Comparison of ENCODE assay signal across 11 mouse cellular contexts in genomic region chr3:57287854-57288720, GRCm38 (mm10). TPM values are rescaled to one million over a fixed set of nuclear protein-coding genes. Genes with fewer than 3 reads are reported as not detected.
A peak's percentile ranks its signal among the peaks of the same experiment; 100 is the strongest.
DNase-seq lines count a peak whose midpoint lies in the region; ATAC-seq and TF ChIP-seq lines count a peak whose summit lies in the region.
"Had no signal": no experiment of that assay in that cellular context is flagged by ENCODE, and none has a peak within 500 bp of the region (broad histone marks: within the 10 kb centered on the region; RNA-seq: fewer than 3 reads in every experiment).

No protein-coding gene starts in this region.

- no peak overlapping the region for H3K4me2 ChIP-seq in lung, embryonic 15.5 days
- H3K4me2 ChIP-seq in heart, embryonic 12.5 days: no peak overlapping the region
- H3K4me2 ChIP-seq in neural tube, embryonic 15.5 days: no peak overlapping the region

- no peaks in the 10 kb centered on the region for H3K27me3 ChIP-seq in heart, adult 2 months (ENCODE audit: control insufficient read depth, insufficient read depth, low read length)
- H3K27me3 ChIP-seq in heart, embryonic 10.5 days (ENCODE audit: insufficient read depth, poor library complexity, severe bottlenecking): no peaks in the 10 kb centered on the region
- no peaks in the 10 kb centered on the region for H3K27me3 ChIP-seq in lung, embryonic 15.5 days
- H3K27me3 ChIP-seq in heart, embryonic 12.5 days (replicated peaks): no peaks in the 10 kb centered on the region
- H3K27me3 ChIP-seq in neural tube, embryonic 15.5 days (replicated peaks): no peaks in the 10 kb centered on the region

- no peaks in the 10 kb centered on the region for H3K9me3 ChIP-seq in heart, embryonic 10.5 days
- H3K9me3 ChIP-seq in lung, embryonic 15.5 days: no peaks in the 10 kb centered on the region
- H3K9me3 ChIP-seq in heart, embryonic 12.5 days (replicated peaks): no peaks in the 10 kb centered on the region
- no peaks in the 10 kb centered on the region for H3K9me3 ChIP-seq in neural tube, embryonic 15.5 days (replicated peaks)

- no peak for TF ChIP-seq EP300 in heart, adult 2 months (IDR thresholded peaks at IDR 0.05; ENCODE audit: insufficient read depth, low read depth, low read length)

- no peaks in the 10 kb centered on the region for H3K79me2 ChIP-seq in heart, adult 2 months (replicated peaks; ENCODE audit: control insufficient read depth, insufficient read depth, low read length)

- no peak for ATAC-seq in lung, embryonic 15.5 days (ENCODE audit: borderline replicate concordance, extremely low read depth, low FRiP score, low TSS enrichment)
- ATAC-seq in heart, embryonic 12.5 days (ENCODE audit: insufficient number of reproducible peaks, low FRiP score): peak; percentile 55; the same call in 1 of the 2 replicates
- ATAC-seq in neural tube, embryonic 15.5 days (ENCODE audit: low FRiP score): no peak
- ATAC-seq: activated CD4-positive, CD25-positive, alpha-beta regulatory T cell, adult 4 months had no signal

- peaks cover 60% of the 10 kb centered on the region for H3K36me3 ChIP-seq in heart, adult 2 months (ENCODE audit: control insufficient read depth, insufficient read depth, low read length)
- no peaks in the 10 kb centered on the region for H3K36me3 ChIP-seq in heart, embryonic 10.5 days
- H3K36me3 ChIP-seq in lung, embryonic 15.5 days: no peaks in the 10 kb centered on the region
- no peaks in the 10 kb centered on the region for H3K36me3 ChIP-seq in heart, embryonic 12.5 days
- no peaks in the 10 kb centered on the region for H3K36me3 ChIP-seq in neural tube, embryonic 15.5 days

- intact Hi-C loops in heart, adult 2 months (cut with DNase I): no loop called here

- 20% methylated on average over 7 of the region's 7 CpGs for WGBS in heart, adult 2 months
- WGBS in heart, embryonic 10.5 days: 47% methylated on average over 7 of the region's 7 CpGs
- 40% methylated on average over 7 of the region's 7 CpGs for WGBS in lung, embryonic 15.5 days
- whole genome bisulfite sequencing in heart, embryonic 12.5 days: 47% methylated on average over 7 of the region's 7 CpGs
- 40% methylated on average over 7 of the region's 7 CpGs for WGBS in neural tube, embryonic 15.5 days

- no peak overlapping the region for H3K4me3 ChIP-seq in heart, adult 2 months
- no peak overlapping the region for H3K4me3 ChIP-seq in heart, embryonic 10.5 days
- H3K4me3 ChIP-seq in lung, embryonic 15.5 days: no peak overlapping the region
- H3K4me3 ChIP-seq in heart, embryonic 12.5 days: no peak overlapping the region
- H3K4me3 ChIP-seq in neural tube, embryonic 15.5 days (replicated peaks): no peak overlapping the region

- TF ChIP-seq POLR2A in heart, adult 2 months (IDR thresholded peaks at IDR 0.05; ENCODE audit: insufficient read depth, low read depth, low read length): 0 out of 2 replicates have a peak, but pooled peaks have one; percentile 25

- peak; percentile 30 for TF ChIP-seq CTCF in heart, adult 2 months (IDR thresholded peaks at IDR 0.05)

- peak overlapping the region; percentile 90 for H3K27ac ChIP-seq in heart, adult 2 months
- H3K27ac ChIP-seq in heart, embryonic 10.5 days: no peak overlapping the region; the same call in 1 of the 2 replicates
- H3K27ac ChIP-seq in lung, embryonic 15.5 days: peak overlapping the region; percentile 75
- H3K27ac ChIP-seq in heart, embryonic 12.5 days (ENCODE audit: poor library complexity, severe bottlenecking): peak overlapping the region; percentile 74
- peak overlapping the region; percentile 7; the same call in 1 of the 2 replicates for H3K27ac ChIP-seq in neural tube, embryonic 15.5 days (replicated peaks)

- H3K9ac ChIP-seq in heart, adult 2 months (ENCODE audit: low read depth, low read length): peak overlapping the region; percentile 19; the same call in 1 of the 2 replicates
- no peak overlapping the region for H3K9ac ChIP-seq in lung, embryonic 15.5 days
- H3K9ac ChIP-seq in heart, embryonic 12.5 days: no peak overlapping the region
- H3K9ac ChIP-seq in neural tube, embryonic 15.5 days (replicated peaks): no peak overlapping the region

- peak; percentile 16 to 25 for DNase-seq in heart, adult 2 months
- DNase-seq in heart, embryonic 10.5 days (ENCODE audit: low spot score): no peak
- DNase-seq in lung, postnatal 4 days: no peak
- DNase-seq in layer of hippocampus, postnatal 25 days (ENCODE audit: extremely low spot score in 1 of 2, low spot score in 1 of 2): no peak
- no peak for DNase-seq in retina, postnatal 1 day
- DNase-seq: cerebellum, adult 11-12 months; gastrocnemius, postnatal 25 days had no signal

- peaks cover 9% of the 10 kb centered on the region for H3K4me1 ChIP-seq in heart, adult 2 months (ENCODE audit: control insufficient read depth, insufficient read depth, low read length)
- H3K4me1 ChIP-seq in heart, embryonic 10.5 days: no peaks in the 10 kb centered on the region
- H3K4me1 ChIP-seq in lung, embryonic 15.5 days: peaks cover 6% of the 10 kb centered on the region; the same call in 1 of the 2 replicates
- H3K4me1 ChIP-seq in heart, embryonic 12.5 days (replicated peaks): 0 out of 2 replicates have a peak, but pooled peaks cover 10% of the 10 kb centered on the region
- H3K4me1 ChIP-seq in neural tube, embryonic 15.5 days: no peaks in the 10 kb centered on the region

RNA-seq across cellular contexts. Expression of gene Tm4sf1, which starts 13.7 kb away (rescaled TPM):
- total RNA-seq in heart, adult 2 months (2021): 10 to 100 TPM; 78.5 to 84.6 TPM
- 148 and 297 TPM in 2 replicates for polyA plus RNA-seq in heart, adult 2 months (2012; rRNA removed)
- polyA plus RNA-seq in heart, embryonic 10.5 days (2016; fragmentation: Nextera tagmentation; extraction: Ambion mirVana): 27.3 and 78.6 TPM in 2 replicates
- polyA plus RNA-seq in lung, embryonic 15.5 days (2015; fragmentation: Nextera tagmentation; extraction: Ambion mirVana): 96.9 and 100.0 TPM in 2 replicates
- 166 and 176 TPM in 2 replicates for polyA plus RNA-seq in heart, embryonic 12.5 days (2016; fragmentation: Nextera tagmentation; extraction: Ambion mirVana)
- 31.1 and 42.5 TPM in 2 replicates for polyA plus RNA-seq in neural tube, embryonic 15.5 days (2015; fragmentation: Nextera tagmentation; extraction: Ambion mirVana)
- 10 to 100 TPM; 11.0 to 12.9 TPM for total RNA-seq in layer of hippocampus, postnatal 25 days (2021)

Comparison
In these comparisons a context has a peak if more than half of its experiments do, and no peak if none do; other contexts are left out.
1. DNase-seq: peak in heart, adult 2 months (2 of 2); none in heart, embryonic 10.5 days (single experiment), lung, postnatal 4 days (0 of 2), layer of hippocampus, postnatal 25 days (0 of 2) and retina, postnatal 1 day (single experiment).